Mouse (Mus musculus) midbrain, embryonic 10.5 days (tissue): ENCODE measurements around the gene Olfr862. TPM values are rescaled to one million over a fixed set of nuclear protein-coding genes. Genes with fewer than 3 reads are reported as not detected.

Experiments used
- DNase-seq: peaks from one replicate; pipeline ENCODE4 v3.0.0-alpha.2; 2017; ENCODE audit warnings: low spot score
- H3K27ac ChIP-seq: fragments of 300-500 bp; sonication (generic); replicated peaks from 2 replicates; pipeline ENCODE4 v1.5.1; 2016; ENCODE audit warnings: mild to moderate bottlenecking
- H3K27me3 ChIP-seq: fragments of 300-500 bp; sonication (generic); 2 replicates; pipeline ENCODE4 v1.6.1; 2016; ENCODE audit warnings: low read depth, mild to moderate bottlenecking; ENCODE audit not compliant: poor library complexity, severe bottlenecking
- H3K36me3 ChIP-seq: fragments of 300-500 bp; sonication (generic); 2 replicates; pipeline ENCODE4 v1.6.1; 2016; ENCODE audit warnings: mild to moderate bottlenecking, moderate library complexity
- H3K4me1 ChIP-seq: fragments of 300-500 bp; sonication (generic); 2 replicates; pipeline ENCODE4 v1.6.1; 2016
- H3K4me3 ChIP-seq: fragments of 300-500 bp; sonication (generic); 2 replicates; pipeline ENCODE4 v1.5.1; 2016; ENCODE audit warnings: mild to moderate bottlenecking, moderate library complexity
- H3K9me3 ChIP-seq: fragments of 300-500 bp; sonication (generic); replicated peaks from 2 replicates; pipeline ENCODE4 v1.6.1; 2016; ENCODE audit warnings: mild to moderate bottlenecking
- WGBS: fragments of 180-500 bp; shearing (Covaris S2); methylation state at CpG from one replicate; pipeline ENCODE4 v1.1.7; 2016; 5-methylcytosine and 5-hydroxymethylcytosine counted together
- polyA plus RNA-seq: library from polyadenylated mRNA; unstranded; fragments of >200 nt; fragmentation: Nextera tagmentation; extraction: Ambion mirVana; gene quantifications from 2 replicates; pipeline ENCODE4 v1.2.1, GENCODE M21; 2016

Gene Olfr862
- polyA plus RNA-seq = not detected in 2 replicates

- H3K4me3 ChIP-seq = no peak within 1 kb of the TSS
- H3K27me3 ChIP-seq = no peaks in the 10 kb centered on the region
- H3K9me3 ChIP-seq = peaks cover 29% of the 10 kb centered on the region
- no peak for DNase-seq
- no peak within 1 kb of the TSS for H3K27ac ChIP-seq
- H3K4me1 ChIP-seq = no peaks in the 10 kb centered on the region
- H3K36me3 ChIP-seq = no peaks in the 10 kb centered on the region
Observed at GRCm38 (mm10) chr9:19887904-19888303, at the start of gene Olfr862. Gene Olfr862 (minus strand): TSS chr9:19888004.

- Histone ChIP-seq H3K4me1 (no peaks in the 10 kb centered on the region), H3K36me3 (no peaks in the 10 kb centered on the region), H3K27me3 (no peaks in the 10 kb centered on the region), H3K9me3 (peaks cover 20% of the 10 kb centered on the region), H3K27ac (no peak within 1 kb of the TSS), H3K4me3 (no peak within 1 kb of the TSS)
- no peak for DNase-seq
- 88% methylated on average over 2 of the region's 2 CpGs for WGBS
Observed at GRCm38 (mm10) chr9:19916565-19916964, 28.8 kb upstream of the Olfr862 start, which contains the start of gene Olfr77. Gene Olfr77 (plus strand): TSS chr9:19916865.

- DNase-seq = no peak
- Histone ChIP-seq H3K4me1 (no peaks in the 10 kb centered on the region), H3K9me3 (peaks cover 36% of the 10 kb centered on the region), H3K27me3 (no peaks in the 10 kb centered on the region), H3K4me3 (no peak overlapping the region), H3K36me3 (no peaks in the 10 kb centered on the region), H3K27ac (no peak overlapping the region)
- WGBS = 62% methylated on average over 4 of the region's 4 CpGs
Observed at GRCm38 (mm10) chr9:19911170-19911569, 23.4 kb upstream of the Olfr862 start.

- WGBS = 85% methylated on average over 1 of the region's 1 CpGs
- DNase-seq = no peak
- H3K9me3 ChIP-seq = peaks cover 17% of the 10 kb centered on the region; the same call in 1 of the 2 replicates
- no peak within 1 kb of the TSS for H3K4me3 ChIP-seq
- no peaks in the 10 kb centered on the region for H3K27me3 ChIP-seq
- no peak within 1 kb of the TSS for H3K27ac ChIP-seq
- H3K36me3 ChIP-seq = no peaks in the 10 kb centered on the region
- no peaks in the 10 kb centered on the region for H3K4me1 ChIP-seq
Observed at GRCm38 (mm10) chr9:19849647-19850046, 38.2 kb downstream of the Olfr862 start, which contains the start of gene Olfr860. Gene Olfr860 (minus strand): TSS chr9:19849747.

Other genes starting within 250 kb of the Olfr862 start
- gene Olfr857, start 178.6 kb downstream of the Olfr862 start, polyA plus RNA-seq = not detected in 2 replicates
- not detected in 2 replicates for gene Olfr58, start 107.7 kb downstream of the Olfr862 start, polyA plus RNA-seq
- gene Olfr859, start 83.1 kb downstream of the Olfr862 start, polyA plus RNA-seq = not detected in 2 replicates
- not detected in 2 replicates for gene Olfr860, start 38.3 kb downstream of the Olfr862 start, polyA plus RNA-seq
- gene Olfr77, start 28.9 kb upstream of the Olfr862 start, polyA plus RNA-seq = 0.12 and 0.15 TPM in 2 replicates
- gene Olfr866, start 140.0 kb upstream of the Olfr862 start, polyA plus RNA-seq = not detected in 2 replicates
- gene Olfr867, start 169.6 kb upstream of the Olfr862 start, polyA plus RNA-seq = not detected in 2 replicates
- gene Olfr868, start 210.6 kb upstream of the Olfr862 start, polyA plus RNA-seq = not detected in 2 replicates
- not detected in 2 replicates for gene Olfr869, start 241.0 kb upstream of the Olfr862 start, polyA plus RNA-seq